Mouse (Mus musculus) ovary, postnatal 10 days (tissue): ENCODE results near the gene E4f1.
A peak's percentile ranks its signal among the peaks of the same experiment; 100 is the strongest.
"Not testable (repeated sequence)": the region's sequence is repeated elsewhere in the genome, so short reads cannot be mapped to it uniquely, and the experiment has no call there.

Experiments used
- DNase-seq: peaks from one replicate; pipeline ENCODE4 v3.0.0; 2022; ENCODE audit warnings: low spot score

E4f1 gene

GRCm38 (mm10) chr17:24455523-24456206, 14.4 kb downstream of the E4f1 start:
- DNase-seq: not testable (repeated sequence)

DNA sequence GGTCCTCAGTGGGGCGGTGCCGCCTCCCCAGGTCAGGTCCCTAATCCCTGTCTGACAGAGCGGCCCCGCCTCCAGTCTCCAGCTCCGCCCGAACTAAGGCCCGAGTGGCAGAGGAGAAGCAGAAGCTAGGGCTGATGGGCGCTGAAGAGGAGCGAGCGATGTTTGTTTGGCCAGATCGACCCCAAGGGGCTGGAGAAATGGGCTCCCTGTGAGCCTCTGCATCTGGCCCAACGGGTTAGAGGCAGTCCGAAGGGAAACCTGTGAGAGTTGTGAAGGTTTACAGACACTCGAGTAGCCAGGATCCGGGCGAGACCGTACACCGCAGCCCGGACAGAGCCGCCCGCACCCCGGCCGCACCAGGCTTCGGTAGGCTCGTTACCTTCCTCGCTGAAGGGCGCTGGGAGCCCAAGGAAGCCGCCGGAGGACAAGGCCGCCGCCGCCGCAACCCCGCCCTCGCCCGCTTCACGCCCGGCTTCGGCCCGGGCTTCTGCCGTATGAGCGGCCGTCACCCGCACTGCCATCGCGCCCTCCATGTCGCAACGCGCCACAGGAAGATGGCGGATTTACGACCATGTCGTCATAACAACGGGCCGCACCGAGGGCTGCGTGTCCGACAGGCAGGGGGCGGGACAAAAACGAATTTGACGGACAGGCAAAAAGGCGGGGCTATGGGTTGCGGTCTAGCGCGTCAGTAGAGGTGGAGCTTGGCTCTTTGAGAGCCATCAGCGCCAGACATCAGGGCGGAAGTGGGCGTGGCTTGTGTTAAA, 15.2 kb downstream of the E4f1 start:
- DNase-seq: peak; percentile 90

- DNase-seq: no peak
These were observed 15.8 kb downstream of the E4f1 start for GRCm38 (mm10) chr17:24454218-24454755.

DNA sequence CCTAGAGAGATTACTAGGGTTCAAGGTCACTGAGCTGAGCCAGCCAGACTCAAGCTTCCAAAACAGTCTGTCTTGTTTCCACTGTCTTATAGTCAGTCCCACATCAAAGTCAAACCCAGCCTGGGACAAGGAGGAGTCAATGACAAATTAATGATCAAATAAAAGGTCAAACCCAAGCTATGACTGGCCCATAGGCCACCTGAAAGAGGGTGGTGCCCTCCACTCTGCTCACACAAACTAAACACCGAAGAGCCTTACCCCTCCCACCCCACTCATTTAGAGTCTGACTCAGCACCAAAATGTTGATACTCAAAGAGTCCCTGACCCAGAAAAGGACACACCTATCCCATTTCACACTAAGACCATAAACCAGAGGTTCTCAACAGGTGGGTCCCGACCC, 16.7 kb downstream of the E4f1 start:
- no peak for DNase-seq

DNA sequence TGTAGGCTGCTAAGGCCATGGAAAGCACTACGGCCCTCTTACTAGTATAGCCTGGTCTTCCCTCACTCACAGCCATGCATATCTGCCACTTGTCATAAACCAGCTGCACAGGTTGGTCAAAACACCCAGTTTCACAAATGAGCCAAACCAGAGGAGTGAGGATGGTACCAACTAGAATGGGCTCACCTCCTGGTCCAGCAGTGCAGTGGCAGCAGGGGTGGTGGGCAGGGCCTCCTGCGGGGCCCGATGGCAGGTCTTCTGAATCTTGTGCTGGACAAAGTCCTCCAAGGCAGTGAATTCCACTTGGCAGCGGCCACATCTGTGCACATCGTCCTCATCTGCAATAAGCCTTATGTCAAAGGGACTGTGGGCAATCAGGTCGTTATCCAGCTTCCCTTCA, 18.9 kb downstream of the E4f1 start:
- DNase-seq: no peak

DNA sequence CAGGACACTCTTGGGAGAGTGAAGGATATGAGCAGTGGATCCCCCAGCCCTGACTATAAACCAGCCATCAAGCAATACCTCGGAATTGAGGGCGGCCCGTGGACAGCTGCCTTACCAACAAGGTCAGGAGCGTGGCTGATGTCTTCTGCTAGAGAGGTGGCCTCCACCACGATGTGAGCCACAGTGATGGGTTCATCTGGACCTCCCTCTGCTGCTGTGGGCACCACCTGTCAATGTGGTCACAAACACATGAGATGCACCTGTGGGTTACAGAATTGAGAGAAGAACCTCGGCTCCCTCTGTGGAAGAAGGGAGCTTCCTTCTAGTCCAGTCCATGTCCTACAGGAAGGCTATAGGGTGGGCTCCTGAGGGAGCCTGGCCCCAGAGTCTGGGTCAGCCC, 20.6 kb downstream of the E4f1 start:
- DNase-seq: no peak

DNA sequence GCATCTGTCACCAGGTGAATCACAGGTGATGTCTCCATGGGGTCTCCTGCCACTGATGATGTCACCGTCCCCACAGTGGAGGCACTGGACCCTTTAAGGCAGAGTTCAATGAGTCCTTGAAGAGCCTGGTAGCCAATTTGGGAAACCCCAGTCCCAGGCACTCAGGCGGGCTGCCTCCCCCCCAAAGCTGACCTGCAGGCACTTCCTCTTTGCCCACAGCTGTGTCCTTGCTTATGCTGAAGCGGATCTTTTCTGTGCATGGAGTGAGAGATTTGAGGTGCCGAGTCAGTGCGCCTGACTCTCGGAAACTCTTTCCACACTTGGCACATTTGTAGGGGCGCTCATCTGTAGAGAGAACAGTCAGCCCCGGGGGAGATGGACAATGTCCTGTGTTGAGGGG, 23.5 kb downstream of the E4f1 start:
- no peak for DNase-seq

DNA sequence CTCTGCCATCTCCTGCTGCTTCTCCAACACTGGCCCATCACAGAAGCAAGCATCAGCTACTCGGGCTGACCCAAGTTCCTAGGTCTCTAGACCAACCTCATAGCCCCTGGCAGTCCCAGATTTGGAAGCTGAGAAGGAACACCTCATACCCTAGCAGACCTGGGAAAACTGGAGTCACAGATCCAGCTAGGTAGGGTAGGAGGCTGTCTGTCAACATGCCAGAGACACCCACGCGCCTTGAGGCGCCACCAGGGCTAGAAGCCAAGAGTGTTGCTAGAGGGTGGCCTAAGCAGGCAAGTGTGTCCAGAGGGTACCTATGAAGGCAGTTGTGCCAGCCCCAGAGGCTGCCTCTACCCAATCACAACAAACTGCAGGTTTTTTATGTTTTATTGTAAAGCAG, 26.7 kb downstream of the E4f1 start:
- no peak for DNase-seq

GRCm38 (mm10) chr17:24442632-24443155, 27.4 kb downstream of the E4f1 start, which contains the start of gene Dnase1l2:
Gene Dnase1l2 (minus strand): TSS chr17:24443105.
- DNase-seq: no peak

GRCm38 (mm10) chr17:24442107-24442506, 28.0 kb downstream of the E4f1 start:
- DNase-seq: no peak

DNA sequence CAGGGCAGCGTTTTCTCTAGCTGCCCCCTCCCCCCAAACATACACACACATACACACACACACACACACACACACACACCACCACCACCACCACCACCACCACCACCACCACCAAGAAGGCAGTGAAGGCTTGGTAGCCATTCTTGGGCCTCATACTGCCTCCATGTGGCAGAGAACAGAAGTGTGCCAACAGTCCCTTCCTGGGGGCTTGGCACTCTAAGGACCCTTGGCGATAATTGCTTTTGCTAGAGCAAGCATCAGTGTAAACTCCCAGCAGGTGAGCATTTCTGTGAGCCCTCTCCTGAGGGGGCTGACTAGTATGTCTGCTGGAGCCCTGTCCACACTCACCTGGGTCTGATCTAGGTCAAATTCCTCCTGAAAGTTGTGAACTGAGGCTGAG, 29.0 kb downstream of the E4f1 start:
- no peak for DNase-seq

DNA sequence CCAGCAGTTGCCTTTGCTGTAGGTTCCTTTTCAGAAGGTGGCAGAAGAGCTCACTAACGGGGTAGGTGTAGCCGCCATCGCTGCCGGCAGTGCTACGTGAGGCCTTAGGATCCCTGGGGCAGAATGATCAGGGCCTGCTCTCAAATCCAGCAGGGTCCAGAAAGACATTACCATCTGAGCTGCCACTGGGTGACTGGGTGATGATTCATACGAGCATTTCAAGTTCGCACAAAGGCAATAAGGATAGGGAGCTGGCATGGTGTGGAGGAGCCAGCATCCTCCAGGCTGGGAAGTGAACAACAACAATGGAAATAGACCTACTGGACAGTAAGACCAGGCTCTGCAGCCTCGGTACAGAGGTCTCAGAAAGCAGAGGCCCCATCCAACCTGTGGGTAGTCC, 29.7 kb downstream of the E4f1 start:
- no peak for DNase-seq

DNA sequence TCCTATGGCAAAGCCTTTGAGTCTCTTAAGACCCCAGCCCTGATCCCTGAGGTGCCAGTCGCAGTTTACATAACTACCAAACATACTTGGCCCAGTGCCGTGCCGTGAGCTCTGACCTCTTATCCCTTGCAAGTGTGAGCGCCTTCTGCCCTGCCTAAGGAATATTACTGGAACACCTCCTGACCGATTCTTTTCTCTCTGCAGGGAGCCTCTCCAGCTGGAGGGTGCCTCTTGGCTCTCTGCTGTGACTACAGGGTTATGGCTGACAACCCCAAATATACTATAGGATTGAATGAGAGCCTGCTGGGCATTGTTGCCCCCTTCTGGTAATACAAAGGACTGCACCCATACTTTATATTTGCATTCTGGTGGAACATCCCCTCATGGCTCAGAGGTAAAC, 33.1 kb downstream of the E4f1 start:
- DNase-seq: no peak

DNA sequence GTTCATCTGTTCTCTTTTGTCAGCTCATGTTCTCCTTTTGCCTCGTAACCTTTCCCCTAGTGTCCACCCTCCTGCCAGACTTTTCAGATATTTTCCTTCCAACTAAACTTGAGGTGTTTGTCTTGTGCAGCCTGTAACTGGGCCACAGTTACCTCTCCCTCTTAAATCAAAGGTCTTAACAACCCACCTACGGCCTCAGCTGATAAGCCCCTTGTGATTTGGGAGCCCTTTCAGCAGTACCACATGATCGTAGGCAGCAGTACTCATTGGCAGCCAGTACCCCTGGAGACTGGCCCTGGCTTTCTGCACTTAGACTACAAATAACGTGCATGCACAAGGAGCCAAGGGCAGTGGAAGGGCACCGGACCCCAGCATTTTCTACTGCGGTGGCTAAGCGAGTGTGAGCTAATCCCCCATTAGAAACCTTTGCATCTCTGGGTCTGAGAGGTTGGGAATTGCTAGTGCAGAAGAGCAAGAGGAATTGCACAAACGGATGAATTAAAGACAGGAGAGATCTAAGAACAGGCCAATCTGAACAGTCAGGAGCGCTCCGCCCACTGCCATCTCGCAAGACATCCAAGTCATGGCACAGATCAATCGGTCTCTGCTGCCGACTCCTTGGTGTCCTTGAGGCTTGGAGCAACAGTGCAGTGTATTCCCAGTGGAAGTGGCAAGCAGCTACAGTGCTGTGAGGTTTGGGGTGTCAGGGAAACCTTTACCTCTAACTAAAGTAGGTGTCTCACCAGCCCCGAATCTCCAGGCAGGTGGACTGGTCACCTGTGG, 40.7 kb downstream of the E4f1 start:
- no peak for DNase-seq

- no peak for DNase-seq
These were observed 42.9 kb downstream of the E4f1 start for GRCm38 (mm10) chr17:24427170-24427557.

- peak; percentile 82 for DNase-seq
These were observed 43.5 kb downstream of the E4f1 start, which contains the start of gene Eci1 for GRCm38 (mm10) chr17:24426471-24427169. Gene Eci1 (plus strand): TSS chr17:24426641.

- DNase-seq: no peak
These were observed 44.2 kb downstream of the E4f1 start for GRCm38 (mm10) chr17:24425905-24426304.

GRCm38 (mm10) chr17:24425326-24425725, 44.8 kb downstream of the E4f1 start:
- DNase-seq: not testable (repeated sequence)

GRCm38 (mm10) chr17:24424489-24424888, 45.6 kb downstream of the E4f1 start:
- no peak for DNase-seq

GRCm38 (mm10) chr17:24423114-24423513, 47.0 kb downstream of the E4f1 start:
- no peak for DNase-seq

DNA sequence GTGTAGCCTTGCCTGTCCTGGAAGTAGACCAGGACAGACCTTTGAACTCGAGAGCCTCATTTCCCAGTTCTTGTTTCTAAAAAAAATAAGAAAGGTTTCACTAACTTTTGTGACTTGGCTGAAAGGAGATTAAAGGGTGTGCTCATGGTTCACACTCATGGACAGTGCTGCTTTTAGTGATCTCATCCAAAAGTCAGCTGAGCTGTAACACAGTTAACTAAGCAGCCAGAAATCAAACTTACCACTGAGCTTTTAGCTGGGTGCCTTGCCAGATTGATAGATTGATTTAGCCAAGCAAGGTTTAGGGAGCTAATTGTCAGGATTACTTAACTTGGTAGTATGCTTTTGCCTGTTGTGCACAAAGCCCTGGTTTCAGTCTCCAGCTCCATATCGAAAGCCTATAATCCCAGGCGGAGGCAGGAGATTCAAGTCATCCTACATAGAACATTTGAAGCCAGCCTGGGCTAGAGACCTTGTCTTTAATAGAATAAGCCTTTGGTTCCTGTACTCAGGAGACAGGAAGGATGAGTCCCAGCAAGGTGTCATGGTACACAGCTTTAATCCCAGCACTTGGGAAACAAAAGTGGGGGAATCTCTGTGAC, 54.0 kb downstream of the E4f1 start:
- DNase-seq: no peak
